Mouse (Mus musculus): ENCODE results near the gene Rasl11b. TPM values are rescaled to one million over a fixed set of nuclear protein-coding genes. Genes with fewer than 3 reads are reported as not detected.

Rasl11b gene
- polyA plus RNA-seq, 1 experiment from 2014 or later, result 31.5 TPM

- H3K27me3 ChIP-seq, result no peaks in the 10 kb centered on the region
- H3K4me1 ChIP-seq, result peaks cover 13% of the 10 kb centered on the region
- H3K9me3 ChIP-seq, result no peaks in the 10 kb centered on the region
- H3K27ac ChIP-seq, result no peak overlapping the region
- no peak overlapping the region for H3K9ac ChIP-seq
- H3K36me3 ChIP-seq (replicated peaks), result no peaks in the 10 kb centered on the region
- H3K4me3 ChIP-seq (replicated peaks), result no peak overlapping the region
- 92% methylated on average over 14 of the region's 14 CpGs for WGBS
- ATAC-seq (ENCODE audit: low FRiP score), result no peak
- H3K4me2 ChIP-seq, result no peak overlapping the region
These were observed 49.4 kb downstream of the Rasl11b start for GRCm38 (mm10) chr5:74244406-74245019.

GRCm38 (mm10) chr5:74245641-74246145 lies 50.6 kb downstream of the Rasl11b start:
- H3K36me3 ChIP-seq (replicated peaks), result no peaks in the 10 kb centered on the region
- whole genome bisulfite sequencing, result 92% methylated on average over 8 of the region's 8 CpGs
- no peak for ATAC-seq (ENCODE audit: low FRiP score)
- no peak overlapping the region for H3K4me2 ChIP-seq
- no peaks in the 10 kb centered on the region for H3K9me3 ChIP-seq
- no peaks in the 10 kb centered on the region for H3K27me3 ChIP-seq
- no peak overlapping the region for H3K27ac ChIP-seq
- H3K4me3 ChIP-seq (replicated peaks), result no peak overlapping the region
- H3K9ac ChIP-seq, result no peak overlapping the region
- peaks cover 23% of the 10 kb centered on the region for H3K4me1 ChIP-seq

DNA sequence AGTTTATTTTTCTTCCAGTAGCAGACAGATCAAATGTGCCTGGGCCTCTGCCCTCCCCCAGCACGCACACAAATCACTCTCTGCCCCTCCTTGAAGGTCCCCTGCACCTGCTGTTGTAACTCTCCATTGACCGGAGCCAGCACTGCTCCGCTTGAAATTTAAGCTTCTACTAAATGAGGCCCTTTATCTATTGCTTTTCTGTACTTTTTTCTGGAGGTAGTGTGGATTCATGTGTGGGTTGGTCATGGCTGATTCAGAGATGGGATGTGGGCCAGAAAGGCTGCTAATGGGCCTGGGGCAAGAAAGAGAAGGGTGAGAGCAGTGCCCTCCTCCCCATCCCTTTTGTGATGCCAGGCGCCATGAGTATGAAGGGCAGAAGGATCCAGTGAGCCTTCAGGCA lies 51.4 kb downstream of the Rasl11b start:
- H3K9me3 ChIP-seq, result no peaks in the 10 kb centered on the region
- H3K4me1 ChIP-seq, result peaks cover 24% of the 10 kb centered on the region
- H3K4me2 ChIP-seq, result no peak overlapping the region
- H3K4me3 ChIP-seq (replicated peaks), result no peak overlapping the region
- ATAC-seq (ENCODE audit: low FRiP score), result no peak
- no peak overlapping the region for H3K9ac ChIP-seq
- H3K36me3 ChIP-seq (replicated peaks), result no peaks in the 10 kb centered on the region
- 50% methylated on average over 4 of the region's 4 CpGs for WGBS
- no peaks in the 10 kb centered on the region for H3K27me3 ChIP-seq
- no peak overlapping the region for H3K27ac ChIP-seq

DNA sequence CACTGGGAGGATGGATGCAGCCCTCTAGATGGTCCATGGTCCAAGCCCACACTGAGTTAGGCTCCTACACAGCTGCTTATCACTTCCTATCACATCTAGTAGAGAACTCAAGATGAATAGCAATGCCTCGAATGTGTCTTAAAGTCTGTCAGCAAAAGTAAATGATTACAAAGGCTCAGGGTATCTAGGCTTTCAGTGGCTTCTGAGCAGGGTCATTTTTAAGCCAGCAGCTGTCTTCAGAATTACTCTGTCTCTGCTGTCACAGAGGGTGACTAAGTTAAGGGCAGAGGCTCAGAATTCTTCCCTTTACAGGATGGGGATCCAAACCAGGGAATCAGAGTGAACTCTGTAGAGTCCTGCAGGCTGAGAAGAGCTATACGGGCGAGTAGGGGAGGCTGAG lies 51.9 kb downstream of the Rasl11b start:
- Histone ChIP-seq H3K27me3 (no peaks in the 10 kb centered on the region), H3K27ac (no peak overlapping the region), H3K9ac (no peak overlapping the region), H3K4me3 (replicated peaks) (no peak overlapping the region), H3K9me3 (no peaks in the 10 kb centered on the region), H3K4me1 (peaks cover 24% of the 10 kb centered on the region), H3K36me3 (replicated peaks) (no peaks in the 10 kb centered on the region), H3K4me2 (no peak overlapping the region)
- 91% methylated on average over 3 of the region's 3 CpGs for WGBS
- no peak for ATAC-seq (ENCODE audit: low FRiP score)

Other genes with a start within 250 kb of the Rasl11b start
- 34.1 and 37.0 TPM in 2 replicates for gene Usp46, start 126.9 kb upstream of the Rasl11b start, polyA plus RNA-seq (2016; fragmentation: Nextera tagmentation; extraction: Ambion mirVana)

Data from forebrain, embryonic 12.5 days (tissue).